Mouse (Mus musculus) cerebellum, adult 9-11 months (tissue): ENCODE measurements at regions not wholly inside any gene's neighbourhood (a gene's known extent, or its start where the extent isn't known, plus 50 kb on each side); places are given as distances from the start of the nearest gene placed in this dataset.

ENCODE experiments used
- DNase-seq: peaks from one replicate; pipeline ENCODE4 v3.0.0; 2022

GRCm38 (mm10) chr10:125795323-125795722 lies 170.6 kb upstream of the Lrig3 start:
- DNase-seq = no peak

DNA sequence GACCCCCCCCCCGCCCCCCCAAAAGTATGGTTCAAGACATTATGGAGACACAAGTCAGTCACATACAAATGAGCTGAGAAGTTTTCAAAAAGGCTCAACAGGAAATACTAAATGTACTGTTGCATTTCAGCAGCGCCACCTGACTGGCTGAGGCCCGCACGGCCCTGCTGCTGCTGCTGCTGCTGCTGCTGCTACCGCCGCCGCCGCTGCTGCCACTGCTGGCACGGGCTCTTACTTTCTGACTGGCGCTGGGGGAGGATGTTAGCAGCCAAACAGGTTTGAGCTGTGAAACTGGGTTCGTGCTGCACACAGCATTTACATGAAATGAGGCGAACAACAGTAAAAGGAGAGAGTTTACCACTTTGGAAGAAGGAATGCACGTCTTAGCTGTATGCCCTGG lies 167.3 kb upstream of the Lrig3 start:
- DNase-seq = no peak

DNA sequence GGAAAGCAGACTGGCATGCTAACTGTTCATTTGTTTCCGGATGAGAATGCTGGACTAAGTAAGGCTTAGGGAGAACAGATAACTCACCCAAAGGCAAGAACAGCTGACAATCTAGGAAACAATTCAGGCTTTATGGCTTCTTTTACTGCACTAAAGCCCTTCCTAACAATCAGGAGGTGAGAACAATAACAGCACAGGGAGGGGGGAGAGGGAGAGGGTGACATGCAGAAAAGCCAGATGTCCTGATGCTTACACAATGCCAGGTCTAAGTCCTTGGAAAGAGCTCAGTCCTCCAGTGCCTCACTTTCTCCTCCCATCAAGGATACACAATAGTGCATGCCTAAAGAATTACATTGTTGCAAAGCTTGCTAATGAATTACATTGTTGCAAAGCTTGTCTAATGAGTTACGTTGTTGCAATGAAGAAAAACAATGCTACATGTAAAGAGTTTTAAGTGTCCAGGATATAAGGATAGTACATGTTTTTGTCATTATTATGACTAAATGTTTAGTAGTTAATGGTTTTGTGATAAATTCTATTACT lies 165.3 kb upstream of the Lrig3 start:
- DNase-seq = no peak

DNA sequence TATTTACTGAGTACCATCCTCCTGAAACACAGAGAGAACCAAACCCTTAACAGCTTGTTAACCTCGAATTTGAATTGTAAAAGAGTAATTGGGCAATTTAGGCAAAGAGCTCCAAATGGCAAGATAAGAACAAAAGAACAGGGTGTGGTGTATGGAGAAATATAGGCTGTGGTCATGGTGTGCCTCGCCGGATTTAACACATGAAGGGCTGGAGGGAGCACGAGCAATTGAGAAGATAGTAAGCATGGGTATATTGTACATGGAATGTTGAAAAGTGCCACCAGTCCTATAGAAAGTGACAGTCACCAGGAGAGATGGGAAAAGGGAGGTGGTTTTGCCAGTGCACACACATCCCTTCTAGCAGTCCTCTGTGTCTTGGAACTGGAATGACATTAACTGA lies 164.5 kb upstream of the Lrig3 start:
- DNase-seq = no peak

- no peak for DNase-seq
Observed at GRCm38 (mm10) chr10:125802923-125803583, 162.9 kb upstream of the Lrig3 start.

- no peak for DNase-seq
Observed at GRCm38 (mm10) chr10:125809763-125810361, 156.1 kb upstream of the Lrig3 start.

DNA sequence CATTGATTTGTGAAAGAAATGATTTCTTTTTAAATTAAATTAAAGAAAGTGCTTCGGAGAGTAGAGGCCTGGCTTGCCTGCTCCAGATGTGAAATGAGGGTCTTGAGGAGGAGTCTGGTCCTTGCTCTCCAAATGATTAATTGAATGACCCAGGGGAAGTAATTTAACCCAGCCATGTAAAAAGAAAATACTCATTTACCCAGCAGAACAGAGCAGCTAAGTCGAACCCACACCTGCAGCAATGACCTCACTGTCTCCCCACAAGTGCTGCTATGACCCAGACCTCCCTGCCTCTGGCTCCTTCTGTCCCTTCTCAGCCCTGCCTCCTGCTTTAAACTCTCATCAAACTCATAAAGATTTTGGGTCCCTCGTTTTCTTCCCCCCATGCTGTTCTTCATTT lies 155.4 kb upstream of the Lrig3 start:
- DNase-seq = no peak

DNA sequence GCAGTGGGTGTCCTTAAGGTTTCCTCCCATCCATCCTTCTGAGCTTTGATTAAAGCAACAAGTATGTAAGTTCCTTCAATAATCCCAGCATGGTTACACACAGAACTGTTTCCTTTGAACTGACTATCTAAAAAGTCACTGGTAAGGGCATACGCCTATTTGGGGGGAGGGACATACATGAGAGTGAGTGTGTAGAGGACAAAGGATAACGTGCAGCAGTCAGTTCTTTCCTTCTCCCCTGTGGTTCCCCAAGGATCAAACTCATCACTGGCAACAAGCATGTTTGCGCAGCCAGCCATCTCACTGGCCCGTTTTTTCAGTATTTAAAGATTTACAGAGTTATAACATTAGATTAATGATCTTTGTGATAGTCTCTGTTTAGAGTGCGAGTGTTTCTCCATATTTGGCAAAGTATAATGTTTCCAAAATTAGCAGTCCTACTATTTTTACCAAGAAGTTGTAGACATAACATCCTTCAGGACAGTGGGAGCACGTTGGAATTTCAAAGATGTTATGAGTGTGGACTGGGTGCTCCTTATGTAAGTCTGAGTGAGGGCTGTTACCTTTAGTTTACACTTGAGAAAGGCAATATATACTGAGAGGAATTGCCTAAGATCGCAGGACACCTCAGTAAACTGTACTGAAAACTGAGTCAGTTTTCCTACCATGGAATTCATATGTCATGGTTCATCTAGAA lies 151.6 kb upstream of the Lrig3 start:
- no peak for DNase-seq

GRCm38 (mm10) chr10:125832134-125832533 lies 133.8 kb upstream of the Lrig3 start:
- no peak for DNase-seq

DNA sequence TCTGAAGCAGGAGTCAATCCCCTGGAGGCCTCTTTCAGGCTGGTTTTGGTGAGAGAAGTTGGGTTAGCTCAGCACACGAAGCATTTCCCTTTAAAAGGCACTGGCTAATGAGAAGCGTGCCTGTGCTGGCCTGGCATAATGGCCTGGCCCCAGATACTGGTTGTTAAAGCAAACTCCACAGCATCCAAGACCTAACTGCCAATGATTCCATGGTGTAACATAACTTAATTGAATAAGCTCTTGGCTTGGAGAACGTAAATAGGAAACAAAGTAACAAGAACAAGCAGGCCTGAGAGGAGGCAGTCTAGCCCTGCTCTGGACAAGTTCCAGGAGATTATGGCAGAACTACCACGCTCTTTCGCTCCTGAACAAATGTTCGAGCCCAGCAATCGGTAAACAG lies 133.2 kb upstream of the Lrig3 start:
- no peak for DNase-seq

DNA sequence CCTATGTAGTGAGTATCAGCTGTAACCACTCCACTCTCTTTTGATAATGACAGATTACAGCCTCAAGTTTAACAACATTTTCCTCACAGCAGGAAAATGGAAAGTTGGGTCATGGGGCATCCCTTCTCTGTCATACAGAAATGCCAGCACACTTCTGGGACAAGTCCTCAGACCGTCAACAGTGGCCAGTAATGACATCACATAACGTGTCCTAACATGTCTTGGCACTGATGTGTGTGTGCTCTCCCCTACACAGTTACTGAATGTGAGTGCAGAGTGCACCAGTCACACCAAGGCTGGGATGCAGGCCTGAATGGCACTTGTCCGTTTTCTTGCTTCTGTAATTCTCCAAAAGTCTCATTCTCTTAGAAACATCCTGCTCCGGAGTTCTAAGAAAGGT lies 132.0 kb upstream of the Lrig3 start:
- no peak for DNase-seq

DNA sequence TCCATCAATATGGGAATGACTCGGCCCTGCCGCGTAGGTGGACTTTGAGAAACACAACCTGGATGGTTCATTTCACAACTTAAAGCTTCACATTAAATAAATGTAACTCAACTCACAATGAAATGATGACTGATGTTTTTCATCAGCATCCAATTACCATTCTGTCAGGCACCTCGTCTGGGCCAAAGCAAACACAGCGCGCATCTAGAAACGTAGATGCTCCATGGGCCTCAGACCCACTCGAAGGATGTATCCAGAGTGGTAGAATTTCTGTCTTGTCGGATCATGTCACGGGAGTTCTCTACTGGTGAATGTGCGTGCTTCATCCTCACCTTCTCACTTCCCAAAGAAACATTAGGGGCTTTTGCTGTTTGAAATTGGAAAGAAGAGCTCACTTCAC lies 127.0 kb upstream of the Lrig3 start:
- DNase-seq = no peak

- DNase-seq = no peak
Observed at GRCm38 (mm10) chr10:125839621-125840141, 126.3 kb upstream of the Lrig3 start.

GRCm38 (mm10) chr10:125840388-125840787 lies 125.6 kb upstream of the Lrig3 start:
- no peak for DNase-seq

DNA sequence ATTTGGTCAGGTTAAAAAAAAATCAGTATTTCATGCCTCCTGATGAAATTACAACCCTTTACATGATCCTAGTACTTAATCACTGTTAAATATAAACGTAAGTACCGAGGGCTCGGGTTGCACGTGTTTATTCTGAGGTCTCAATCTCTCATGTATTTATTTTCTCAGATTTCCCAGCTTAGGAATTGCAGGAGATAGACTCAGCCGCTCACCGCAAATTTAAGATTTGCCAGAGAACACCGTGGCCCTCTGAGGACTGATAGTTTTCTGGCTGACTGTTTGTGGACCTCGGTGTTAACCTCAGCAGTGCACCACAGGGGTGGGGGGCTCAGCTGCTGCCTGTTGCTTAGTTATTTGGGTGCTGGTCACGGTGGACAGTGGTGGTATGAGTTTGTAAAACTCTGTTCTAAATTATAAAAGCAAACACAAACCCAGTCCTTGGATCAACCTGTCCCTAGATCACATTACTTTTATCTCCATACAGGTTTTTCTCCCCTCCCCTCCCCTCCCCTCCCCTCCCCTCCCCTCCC lies 121.6 kb upstream of the Lrig3 start:
- DNase-seq = no peak

- no peak for DNase-seq
Observed at GRCm38 (mm10) chr10:125845014-125845514, 120.9 kb upstream of the Lrig3 start.

- no peak for DNase-seq
Observed at GRCm38 (mm10) chr10:125850370-125850769, 115.6 kb upstream of the Lrig3 start.

DNA sequence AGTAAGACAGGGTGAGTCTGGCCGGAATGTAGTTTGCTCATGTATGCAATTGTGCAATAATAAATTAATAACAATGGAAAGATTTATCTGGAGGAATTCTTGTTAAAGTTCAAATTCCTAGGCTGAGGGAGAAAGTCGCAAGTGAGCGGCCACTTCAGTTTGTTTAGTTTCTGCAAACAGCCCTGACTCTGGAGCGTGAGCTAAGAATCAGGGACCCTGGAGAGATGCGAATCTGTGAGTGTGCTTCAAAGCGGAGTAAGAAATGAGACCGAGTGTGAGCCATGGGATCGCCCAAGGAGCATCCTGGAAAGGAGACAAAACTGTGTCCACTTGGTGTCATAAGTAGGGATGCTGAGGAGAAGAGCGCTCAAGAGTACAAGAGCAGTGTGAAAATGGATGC lies 104.2 kb upstream of the Lrig3 start:
- DNase-seq = no peak

DNA sequence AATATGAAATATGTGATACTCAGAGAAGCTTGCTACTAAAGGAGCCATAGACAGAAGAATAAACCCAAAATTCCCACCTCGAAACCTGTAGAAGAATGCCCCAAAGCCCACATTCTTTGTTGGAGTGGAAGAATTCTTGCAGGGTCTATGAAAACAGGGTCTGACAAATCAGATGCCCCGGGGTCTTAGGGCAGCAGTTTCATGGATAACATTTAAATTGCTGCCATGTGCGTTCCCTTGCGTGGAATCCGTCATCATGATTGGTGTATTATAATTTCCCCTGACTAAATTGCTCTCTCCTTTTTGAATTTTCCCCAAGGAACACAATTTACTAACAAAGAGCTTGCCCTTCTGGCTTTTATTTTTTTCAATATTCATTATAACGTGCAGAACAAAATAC lies 99.6 kb upstream of the Lrig3 start:
- no peak for DNase-seq

GRCm38 (mm10) chr10:125884563-125884962 lies 81.4 kb upstream of the Lrig3 start:
- DNase-seq = no peak

DNA sequence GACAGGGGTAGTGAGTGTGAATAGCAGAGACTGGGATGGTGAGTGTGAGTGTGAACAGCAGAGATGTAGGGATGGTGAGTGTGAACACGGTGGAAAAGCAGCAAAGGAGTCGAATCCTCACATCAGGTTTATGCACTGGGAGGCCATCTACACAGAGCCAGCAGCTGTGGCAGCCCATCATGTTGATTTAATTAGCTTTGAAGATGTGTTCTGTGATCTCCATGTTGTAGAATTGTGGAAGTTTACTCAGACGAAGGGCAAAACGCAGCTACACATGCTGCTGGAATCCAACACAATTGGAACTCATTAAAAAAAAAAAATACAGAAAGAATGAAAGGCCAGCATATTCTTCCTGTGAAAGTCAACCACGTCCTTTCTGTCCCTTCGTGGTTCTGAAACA lies 80.2 kb upstream of the Lrig3 start:
- DNase-seq = no peak

- DNase-seq = no peak
Observed at GRCm38 (mm10) chr10:125892122-125892521, 73.8 kb upstream of the Lrig3 start.

- DNase-seq = no peak
Observed at GRCm38 (mm10) chr10:125895744-125896482, 70.1 kb upstream of the Lrig3 start.
